13 mouse cellular contexts compared by ENCODE assay signal in the genomic region with DNA sequence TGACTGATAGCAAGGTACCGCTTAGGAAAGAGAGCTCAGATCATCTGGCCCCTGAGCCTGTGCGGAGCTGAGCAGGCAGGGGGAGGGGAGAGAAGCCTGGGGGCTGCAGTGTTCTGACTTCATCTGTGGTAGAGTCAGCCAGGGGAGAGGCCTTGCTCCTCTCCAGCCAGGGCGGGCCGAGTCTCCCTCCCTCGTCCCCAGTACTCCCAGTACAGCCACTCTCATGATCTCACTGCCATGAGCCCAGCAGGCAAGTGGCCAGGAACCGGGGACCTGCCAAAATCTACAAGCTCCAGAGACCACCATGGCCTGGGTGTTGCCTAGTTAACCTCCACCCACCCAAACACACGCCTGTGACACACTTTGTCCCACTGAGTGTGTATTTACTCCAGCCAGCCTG. TPM values are rescaled to one million over a fixed set of nuclear protein-coding genes. Genes with fewer than 3 reads are reported as not detected.
A peak's percentile ranks its signal among the peaks of the same experiment; 100 is the strongest.
DNase-seq lines count a peak whose midpoint lies in the region; ATAC-seq lines count a peak whose summit lies in the region.
"Had no signal": no experiment of that assay in that cellular context is flagged by ENCODE, and none has a peak within 500 bp of the region (broad histone marks: within the 10 kb centered on the region; RNA-seq: fewer than 3 reads in every experiment).

No protein-coding gene starts in this region.

- H3K27ac ChIP-seq in liver, embryonic 12.5 days, result no peak overlapping the region
- H3K27ac ChIP-seq: forebrain, embryonic 12.5 days; liver, embryonic 15.5 days had no signal

- peaks cover 8% of the 10 kb centered on the region for H3K27me3 ChIP-seq in liver, embryonic 12.5 days (replicated peaks)
- H3K27me3 ChIP-seq: forebrain, embryonic 12.5 days; liver, embryonic 15.5 days had no signal

- no peaks in the 10 kb centered on the region for H3K36me3 ChIP-seq in liver, embryonic 12.5 days
- H3K36me3 ChIP-seq: forebrain, embryonic 12.5 days; liver, embryonic 15.5 days had no signal

- ATAC-seq in granulocyte monocyte progenitor cell, adult 5-6 weeks (replicated peaks; ENCODE audit: poor library complexity, severe bottlenecking), result no peak
- ATAC-seq in inflammation-experienced regulatory T-cells, adult 6 months, result no peak
- ATAC-seq in liver, embryonic 12.5 days, result no peak

- intact Hi-C loops in gastrocnemius, postnatal 36 days (cut with DNase I), result no loop called here
- intact Hi-C loops in heart, postnatal 36 days (cut with DNase I), result no loop called here

- H3K4me3 ChIP-seq in liver, embryonic 12.5 days, result no peak overlapping the region
- H3K4me3 ChIP-seq: forebrain, embryonic 12.5 days; liver, embryonic 15.5 days had no signal

- peaks cover 18% of the 10 kb centered on the region; the same call in 1 of the 2 replicates for H3K4me1 ChIP-seq in liver, embryonic 12.5 days

- H3K4me2 ChIP-seq in liver, embryonic 12.5 days, result no peak overlapping the region
- H3K4me2 ChIP-seq: forebrain, embryonic 12.5 days; liver, embryonic 15.5 days had no signal

- no peak overlapping the region for H3K9ac ChIP-seq in liver, embryonic 12.5 days
- H3K9ac ChIP-seq: forebrain, embryonic 12.5 days; liver, embryonic 15.5 days had no signal

- no peaks in the 10 kb centered on the region for H3K9me3 ChIP-seq in liver, embryonic 12.5 days (replicated peaks)
- H3K9me3 ChIP-seq: forebrain, embryonic 12.5 days; liver, embryonic 15.5 days had no signal

- 40% methylated on average over 7 of the region's 7 CpGs for WGBS in liver, embryonic 12.5 days (ENCODE audit: insufficient replicate concordance)

- peak; percentile 39 to 74 for DNase-seq in urinary bladder, postnatal 36 days (ENCODE audit: low spot score in 2 of 2)
- DNase-seq in urinary bladder, adult 2 months (ENCODE audit: low spot score), result no peak
- DNase-seq in gastrocnemius, postnatal 36 days, result peak; percentile 76 to 78
- peak; percentile 68 to 71 for DNase-seq in heart, postnatal 36 days
- DNase-seq: adrenal gland, postnatal 25 days; cerebellum, adult 9-11 months; right cerebral cortex, postnatal 14 days; thymus, postnatal 36 days had no signal

RNA-seq across cellular contexts. Expression of a gene that starts 29.1 kb away (rescaled TPM):
- 67.0 and 71.1 TPM in 2 replicates for polyA plus RNA-seq in urinary bladder, adult 2 months (2012; rRNA removed)
- 10 to 100 TPM; 78.0 to 84.1 TPM for total RNA-seq in gastrocnemius, postnatal 36 days (2021)
- 100 to 1,000 TPM; 131 to 140 TPM for total RNA-seq in heart, postnatal 36 days (2021)
- 70.4 and 96.2 TPM in 2 replicates for total RNA-seq in granulocyte monocyte progenitor cell, adult 5-6 weeks (2014; fragmentation: Nextera tagmentation)
- total RNA-seq in granulocyte monocyte progenitor cell, adult 5-6 weeks (2017), result 47.9 and 53.2 TPM in 2 replicates
- 100 to 1,000 TPM in 2 of 3 experiments, 10 to 100 TPM in 1; 97.0 to 127 (median 110) TPM for polyA plus RNA-seq in inflammation-experienced regulatory T-cells, adult 6 months (2017; shearing (Covaris generic))
- polyA plus RNA-seq in liver, embryonic 12.5 days (2016; fragmentation: Nextera tagmentation; extraction: Ambion mirVana), result 107 and 110 TPM in 2 replicates

RNA-seq across cellular contexts. Expression of a gene that starts 49.5 kb away (rescaled TPM):
- 98.3 and 138 TPM in 2 replicates for polyA plus RNA-seq in urinary bladder, adult 2 months (2012; rRNA removed)
- 100 to 1,000 TPM; 137 to 152 TPM for total RNA-seq in gastrocnemius, postnatal 36 days (2021)
- total RNA-seq in heart, postnatal 36 days (2021), result 100 to 1,000 TPM; 203 to 277 TPM
- 21.2 and 28.6 TPM in 2 replicates for total RNA-seq in granulocyte monocyte progenitor cell, adult 5-6 weeks (2014; fragmentation: Nextera tagmentation)
- total RNA-seq in granulocyte monocyte progenitor cell, adult 5-6 weeks (2017), result 34.3 and 41.4 TPM in 2 replicates
- not detected for polyA plus RNA-seq in inflammation-experienced regulatory T-cells, adult 6 months (2017; shearing (Covaris generic))
- polyA plus RNA-seq in liver, embryonic 12.5 days (2016; fragmentation: Nextera tagmentation; extraction: Ambion mirVana), result 3.0 and 3.2 TPM in 2 replicates
